Mouse (Mus musculus) frontal cortex, postnatal 14 days (tissue): ENCODE data around the gene B230118H07Rik.

Experiments
- DNase-seq, 2 experiments: peaks; one replicate each; pipeline ENCODE4 v3.0.0; 2022; ENCODE audit warnings: low spot score in 2 of 2

The B230118H07Rik gene

DNA sequence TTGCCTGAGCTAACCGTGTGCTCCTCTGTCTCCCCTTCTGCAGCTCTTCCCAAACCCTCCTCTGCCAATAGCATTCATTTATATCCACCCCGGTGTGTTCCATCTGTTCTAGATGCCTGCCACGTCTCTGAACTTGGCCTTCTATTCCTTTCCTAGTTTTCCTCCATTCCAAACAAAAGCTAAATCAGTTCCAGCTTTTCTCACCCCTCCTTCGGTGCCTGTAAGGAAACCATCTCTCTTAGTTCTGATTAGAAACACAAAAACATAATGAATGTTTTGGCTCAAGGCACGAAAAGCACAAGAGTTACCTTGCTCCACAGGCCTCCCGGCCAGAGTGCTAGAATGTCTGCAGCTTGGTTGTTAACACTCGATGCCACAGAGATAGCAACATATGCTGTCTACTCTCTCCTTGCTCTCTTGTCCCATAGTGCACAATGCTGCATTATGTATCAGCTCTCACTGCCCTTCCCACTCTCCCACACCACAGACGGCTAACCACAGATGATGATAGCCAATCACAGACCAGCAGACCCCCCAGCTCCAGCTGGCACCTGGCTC is at the start of gene B230118H07Rik, which contains the start of gene Rag1:
Gene B230118H07Rik (minus strand): TSS at position 419 of the 558 bp plus-strand sequence.
Gene Rag1 (minus strand): TSS at position 388 of the 558 bp plus-strand sequence.
- no peak for DNase-seq

- DNase-seq, result no peak
Measured at GRCm38 (mm10) chr2:101695584-101695983, 46.3 kb upstream of the B230118H07Rik start.

DNA sequence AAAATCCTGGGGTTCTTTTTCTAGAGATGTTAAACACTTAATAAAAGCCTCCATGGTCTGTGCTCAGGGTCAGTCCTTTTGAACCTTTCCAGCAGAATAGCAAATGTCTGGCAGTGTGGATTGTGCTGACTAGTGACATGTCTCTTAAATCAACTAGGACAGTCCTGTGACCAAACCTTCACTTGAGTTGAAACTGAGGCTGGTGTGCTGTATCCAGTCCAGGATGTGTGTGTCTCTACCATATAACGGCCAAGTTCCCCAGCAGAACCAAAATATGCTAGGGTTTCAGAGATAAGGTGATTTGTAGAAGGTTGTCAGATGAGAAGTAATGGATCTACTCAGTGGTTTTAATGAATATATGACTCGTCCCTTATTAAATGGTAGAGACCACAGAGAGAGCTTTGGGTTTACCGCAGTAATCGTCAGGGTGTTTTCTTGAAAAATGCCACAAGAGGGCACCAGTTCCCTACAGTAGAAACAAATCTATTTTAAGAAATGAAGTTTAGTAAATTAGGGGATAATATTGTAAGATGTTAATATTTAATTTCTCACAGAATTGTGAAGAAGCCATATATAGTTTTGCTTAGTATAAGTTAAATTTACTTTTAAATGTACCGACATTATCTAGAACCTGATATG is 44.4 kb upstream of the B230118H07Rik start:
- DNase-seq, result no peak

- no peak for DNase-seq
Measured at GRCm38 (mm10) chr2:101693043-101693442, 43.7 kb upstream of the B230118H07Rik start.

DNA sequence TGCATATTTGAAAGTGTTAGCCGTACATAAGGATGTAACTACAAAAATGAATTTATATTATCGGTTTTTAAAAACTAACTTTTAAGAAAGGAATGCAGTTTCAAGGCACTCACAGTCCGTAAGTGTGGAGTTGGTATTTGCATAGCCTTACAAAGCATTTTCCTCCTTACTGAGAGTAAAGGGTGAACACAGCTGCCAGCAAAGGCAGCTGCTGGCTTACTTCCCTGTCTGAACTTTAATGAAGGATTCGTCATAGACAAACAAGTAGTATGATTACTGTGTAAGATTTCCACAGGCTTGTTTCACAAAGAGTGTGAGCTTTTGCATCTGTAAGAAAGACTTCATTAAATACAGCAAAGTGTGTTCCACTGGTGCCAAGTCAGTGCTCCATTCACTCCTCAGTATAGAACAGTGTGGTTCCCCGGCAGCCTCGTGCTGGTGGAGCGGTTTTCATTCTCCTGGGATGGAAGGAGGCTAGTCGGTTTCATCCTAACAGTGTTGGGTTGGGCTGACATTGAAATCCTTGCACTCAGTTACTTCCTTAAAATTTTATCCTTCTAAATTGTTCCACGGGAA is 41.0 kb upstream of the B230118H07Rik start:
- DNase-seq, result no peak

GRCm38 (mm10) chr2:101688011-101688410 is 38.7 kb upstream of the B230118H07Rik start:
- DNase-seq, result no peak

GRCm38 (mm10) chr2:101684421-101684820 is 35.1 kb upstream of the B230118H07Rik start:
- DNase-seq, result no peak

DNA sequence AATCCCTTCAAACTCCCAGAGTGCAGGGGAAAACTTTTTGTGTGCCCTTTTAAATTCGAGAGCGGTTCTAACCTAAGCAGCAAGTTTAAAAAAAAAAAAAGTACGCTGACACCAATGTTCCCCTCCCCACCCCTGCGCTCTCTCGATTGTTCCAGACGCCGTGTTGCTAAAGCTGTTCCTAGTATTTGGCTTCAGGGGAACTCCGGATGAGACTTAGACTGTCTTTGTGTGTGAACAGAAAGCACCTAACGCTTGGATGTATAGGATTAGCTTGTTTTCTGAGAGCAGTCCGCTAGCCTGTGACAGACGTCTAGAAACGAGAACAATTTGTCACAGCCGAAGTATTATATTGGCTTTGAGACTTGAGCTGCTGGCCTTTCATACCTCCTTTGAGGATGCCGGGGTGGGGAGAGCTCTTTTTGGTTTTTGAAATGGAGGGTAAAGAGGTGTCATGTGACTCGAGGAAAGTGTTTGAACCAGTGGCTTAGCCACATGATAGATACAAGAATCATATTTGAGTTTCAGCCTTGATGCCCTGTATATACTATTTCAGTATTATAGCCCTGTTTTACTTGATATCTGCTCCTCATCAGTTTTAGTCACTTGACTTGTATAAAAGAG is 29.9 kb upstream of the B230118H07Rik start:
- DNase-seq, result no peak

GRCm38 (mm10) chr2:101678236-101679021 is 29.1 kb upstream of the B230118H07Rik start, which contains the start of gene Traf6:
Gene Traf6 (plus strand): TSS chr2:101678429.
- DNase-seq, result peak; percentile 66 to 75

DNA sequence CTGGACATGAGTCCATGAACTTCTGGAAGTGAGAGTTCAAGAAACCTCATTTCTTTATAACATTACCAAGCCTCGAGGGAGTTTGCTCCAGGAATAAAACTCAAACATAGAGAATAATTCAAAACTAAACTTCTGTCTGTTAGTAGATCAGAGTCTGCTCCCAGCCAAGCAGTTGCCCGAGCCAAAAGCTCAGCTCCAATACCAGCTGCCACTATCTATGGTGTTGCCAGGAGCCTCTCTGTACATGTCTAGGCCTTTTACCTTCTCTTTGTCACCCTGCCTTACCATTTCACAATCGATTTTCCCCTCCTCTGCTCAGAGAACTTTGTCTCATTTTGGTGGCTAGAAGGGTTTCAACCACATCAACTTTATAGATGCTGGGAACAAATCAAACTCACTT is 24.2 kb upstream of the B230118H07Rik start:
- no peak for DNase-seq

DNA sequence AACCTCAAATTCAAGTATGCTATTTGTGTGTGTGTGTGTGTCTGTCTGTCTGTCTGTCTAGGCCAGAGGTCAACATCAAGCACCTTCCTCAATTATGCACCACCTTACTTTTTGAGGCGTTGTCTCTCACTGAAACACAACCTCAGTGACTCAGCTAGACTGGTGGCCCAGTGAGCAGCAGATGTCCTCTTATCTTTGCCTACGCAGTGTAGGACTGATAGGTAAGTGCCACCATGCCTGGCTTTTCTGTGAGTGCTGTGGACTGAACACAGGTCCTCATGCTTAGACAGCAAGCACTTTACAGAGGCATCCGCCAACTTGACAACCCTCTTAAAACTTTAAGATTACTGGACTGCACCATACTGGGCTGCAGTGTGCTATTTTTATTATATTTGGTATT is 19.4 kb upstream of the B230118H07Rik start:
- no peak for DNase-seq

DNA sequence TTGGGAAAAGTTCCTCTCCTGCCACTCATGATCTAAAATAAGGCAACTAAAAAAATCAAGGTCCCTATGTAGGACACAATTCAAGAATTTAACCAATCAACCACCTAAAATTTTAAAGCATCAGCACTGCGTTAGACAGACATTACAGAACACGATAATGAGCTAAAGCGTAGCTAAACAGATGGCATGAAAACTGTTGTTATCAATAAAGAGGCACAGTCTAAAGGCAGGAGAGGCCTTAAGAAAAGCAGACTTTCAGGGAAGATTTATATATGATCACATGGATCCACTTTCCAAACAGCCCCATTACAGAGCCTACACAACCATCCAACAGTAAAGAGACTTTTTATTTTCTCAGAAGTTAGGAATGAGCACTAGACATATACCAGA is 16.4 kb upstream of the B230118H07Rik start:
- no peak for DNase-seq

GRCm38 (mm10) chr2:101665058-101665702 is 15.8 kb upstream of the B230118H07Rik start:
- peak; percentile 67 to 68 for DNase-seq

- DNase-seq, result no peak
Measured at GRCm38 (mm10) chr2:101660536-101660935, 11.2 kb upstream of the B230118H07Rik start.

DNA sequence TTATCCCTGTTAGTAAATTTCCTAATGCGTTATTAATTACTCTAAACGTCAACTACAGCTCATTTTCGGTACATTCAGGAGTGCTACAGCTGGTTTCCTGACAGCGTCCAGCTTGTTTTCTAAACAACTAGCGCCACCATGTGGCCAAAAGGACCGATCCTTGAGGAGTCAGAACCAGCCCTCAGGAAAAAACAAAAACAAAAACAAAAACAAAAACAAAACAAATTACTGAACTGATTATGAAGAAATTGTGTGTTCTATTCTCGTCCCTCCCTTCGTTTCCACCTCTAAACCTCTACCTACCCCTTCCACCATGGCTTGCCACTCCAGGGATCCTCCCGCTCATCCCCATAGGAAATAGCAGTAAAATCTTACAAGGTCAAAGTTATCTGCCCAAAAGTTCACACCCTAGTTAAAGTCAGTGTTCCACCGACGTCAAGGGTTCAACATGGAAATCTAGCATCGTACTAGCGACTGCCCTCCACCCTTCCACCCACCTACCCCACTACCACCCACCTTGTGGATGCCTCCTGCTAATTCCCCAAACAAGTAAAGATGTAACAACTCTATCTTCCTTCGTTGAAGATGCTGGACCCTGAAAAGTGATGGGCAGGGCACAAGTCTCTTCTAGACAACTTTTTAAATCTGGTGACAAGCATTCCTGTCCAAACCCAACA is 3.7 kb upstream of the B230118H07Rik start:
- peak in 1 of 2 experiments; percentile 74 for DNase-seq

DNA sequence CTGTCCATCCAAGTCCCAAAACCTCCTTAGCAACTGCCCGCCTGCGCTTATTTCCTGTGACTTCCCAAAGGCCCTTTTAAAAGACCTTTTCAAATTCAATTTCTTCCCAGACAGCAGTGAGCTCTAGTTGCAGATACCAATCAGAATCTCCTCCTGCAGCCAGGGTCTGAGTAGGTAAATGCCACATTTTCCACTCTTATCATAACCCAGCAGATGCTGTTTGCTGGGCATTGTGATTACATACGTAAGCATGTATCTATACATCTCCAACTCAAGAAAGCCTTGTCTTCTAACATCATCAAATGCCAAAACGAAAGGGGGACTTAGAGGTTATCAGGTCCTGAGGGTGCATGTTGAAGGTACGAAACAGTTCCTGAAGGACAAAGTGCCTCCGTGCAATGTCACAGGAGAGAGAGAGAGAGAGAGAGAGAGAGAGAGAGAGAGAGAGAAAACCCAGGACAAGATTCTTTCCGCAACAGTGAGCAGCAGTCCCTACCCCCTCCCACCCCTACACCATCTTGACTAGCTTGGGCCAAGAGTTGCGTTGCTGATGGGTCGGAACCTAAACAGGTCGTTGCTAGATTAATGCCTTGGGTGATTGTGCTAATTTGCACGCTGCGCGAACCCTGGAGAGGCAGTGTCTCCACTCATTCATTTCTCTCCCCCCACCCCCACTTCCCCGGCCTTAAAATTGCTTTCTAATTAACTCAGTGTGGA is 3.0 kb upstream of the B230118H07Rik start:
- no peak for DNase-seq

GRCm38 (mm10) chr2:101650446-101650845 is 1.1 kb upstream of the B230118H07Rik start:
- no peak for DNase-seq

DNA sequence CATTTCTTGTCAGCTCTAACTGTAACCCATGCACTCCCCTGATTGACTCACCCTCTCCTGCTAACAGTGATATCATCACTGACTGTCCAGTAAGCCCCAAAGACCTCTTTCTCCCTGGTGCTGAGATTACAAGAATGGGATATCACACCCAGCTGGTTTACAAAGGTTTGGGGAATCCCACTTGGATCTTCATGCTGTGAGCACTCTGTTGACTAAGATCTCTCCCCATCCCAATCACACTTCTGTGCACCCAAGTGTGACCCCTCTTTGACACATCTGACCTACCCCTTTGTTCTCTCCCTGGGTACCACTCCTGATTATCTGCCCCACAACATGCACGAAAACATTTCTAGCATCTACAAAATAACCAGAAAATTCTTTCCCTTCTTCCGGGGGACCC is 971 bp downstream of the B230118H07Rik start:
- no peak for DNase-seq

DNA sequence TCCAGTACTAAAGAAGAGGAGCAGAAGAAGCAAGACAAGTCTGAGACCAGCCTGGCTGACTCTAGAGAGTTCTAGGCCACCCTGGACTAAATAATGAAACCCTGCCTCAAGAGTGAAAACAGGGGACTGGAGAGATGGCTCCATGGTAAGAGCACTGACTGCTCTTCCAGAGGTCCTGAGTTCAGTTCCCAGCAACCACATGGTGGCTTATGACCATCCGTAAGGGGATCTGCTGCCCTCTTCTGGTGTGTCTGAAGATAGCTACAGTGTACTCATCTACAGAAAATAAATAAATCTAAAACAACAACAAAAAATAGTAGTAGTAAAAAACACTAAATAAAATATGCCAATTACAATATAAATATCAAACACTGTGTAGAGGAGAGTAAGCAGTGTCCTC is 3.5 kb downstream of the B230118H07Rik start:
- no peak for DNase-seq

DNA sequence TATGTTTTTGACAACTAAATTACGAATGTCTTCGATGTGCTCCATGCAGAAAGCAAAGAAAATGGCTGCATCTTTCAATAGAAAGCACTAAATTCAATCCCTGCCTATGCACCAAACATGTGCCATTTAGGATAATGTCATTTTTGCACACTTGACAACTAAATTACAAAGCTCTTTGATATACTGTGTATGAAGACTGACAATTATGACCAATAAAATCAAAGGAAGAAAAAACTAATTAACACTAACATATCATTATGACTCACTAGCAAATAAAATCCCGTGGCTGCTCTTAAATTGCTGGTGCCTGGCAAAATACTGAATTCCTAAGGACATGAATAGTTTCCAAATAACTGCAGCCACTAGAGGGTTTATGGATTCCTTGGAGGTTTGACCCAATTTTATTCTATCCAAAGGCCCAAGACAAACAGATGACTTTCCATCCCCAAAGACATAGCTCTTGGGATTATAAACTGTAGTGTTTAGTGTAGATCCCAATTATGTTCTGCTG is 9.4 kb downstream of the B230118H07Rik start:
- DNase-seq, result no peak
